In genomic region chr4:35173551-35173950, GRCm38 (mm10) we compare ENCODE assay signal across 24 mouse cellular contexts. TPM values are rescaled to one million over a fixed set of nuclear protein-coding genes. Genes with fewer than 3 reads are reported as not detected.
"Had no signal": no experiment of that assay in that cellular context is flagged by ENCODE, and none has a peak within 500 bp of the region (broad histone marks: within the 10 kb centered on the region; RNA-seq: fewer than 3 reads in every experiment).

No protein-coding gene starts in this region.

- H3K9me3 ChIP-seq: limb, embryonic 12.5 days; limb, embryonic 15.5 days; liver, embryonic 12.5 days; liver, embryonic 15.5 days; lung, embryonic 15.5 days; stomach, embryonic 15.5 days had no signal

- H3K4me1 ChIP-seq: limb, embryonic 12.5 days; liver, embryonic 15.5 days; lung, embryonic 15.5 days; stomach, embryonic 15.5 days had no signal

- H3K27ac ChIP-seq: limb, embryonic 12.5 days; limb, embryonic 15.5 days; liver, embryonic 12.5 days; liver, embryonic 15.5 days; lung, embryonic 15.5 days; macrophage; stomach, embryonic 15.5 days had no signal

- H3K9ac ChIP-seq: limb, embryonic 12.5 days; limb, embryonic 15.5 days; liver, embryonic 12.5 days; liver, embryonic 15.5 days; lung, embryonic 15.5 days; stomach, embryonic 15.5 days had no signal

- H3K4me2 ChIP-seq: limb, embryonic 12.5 days; limb, embryonic 15.5 days; liver, embryonic 12.5 days; liver, embryonic 15.5 days; lung, embryonic 15.5 days; stomach, embryonic 15.5 days had no signal

- H3K36me3 ChIP-seq: limb, embryonic 12.5 days; limb, embryonic 15.5 days; liver, embryonic 12.5 days; liver, embryonic 15.5 days; lung, embryonic 15.5 days; stomach, embryonic 15.5 days had no signal

- ATAC-seq: liver, embryonic 12.5 days had no signal

- DNase-seq: kidney, adult 18-20 months; kidney, adult 9 months; kidney, postnatal 14 days; kidney, postnatal 4 days; left cerebral cortex, postnatal 4 days; lung, adult 18-20 months; lung, postnatal 14 days; midbrain, embryonic 14.5 days; spleen, adult 18-20 months; thymus, postnatal 25 days had no signal

- H3K4me3 ChIP-seq: limb, embryonic 12.5 days; limb, embryonic 15.5 days; liver, embryonic 12.5 days; liver, embryonic 15.5 days; lung, embryonic 15.5 days; stomach, embryonic 15.5 days had no signal

- H3K27me3 ChIP-seq: limb, embryonic 12.5 days; limb, embryonic 15.5 days; liver, embryonic 12.5 days; liver, embryonic 15.5 days; lung, embryonic 15.5 days; stomach, embryonic 15.5 days had no signal

RNA-seq across cellular contexts. Expression of gene Ifnk, which starts 21.7 kb away (rescaled TPM):
- total RNA-seq: layer of hippocampus, adult 18-20 months; layer of hippocampus, postnatal 14 days; left cerebral cortex, adult 8-10 months; left cerebral cortex, postnatal 14 days; left cerebral cortex, postnatal 4 days; megakaryocyte, adult 5-6 weeks; midbrain, postnatal 0 days had no signal
- polyA plus RNA-seq: liver, embryonic 12.5 days; macrophage; midbrain, embryonic 14.5 days; midbrain, postnatal 0 days; neural tube, embryonic 14.5 days had no signal
